Mouse (Mus musculus) embryo, embryonic 9.5 days (tissue): ENCODE measurements around the gene H6pd.

Source experiments
- DNase-seq: peaks from one replicate; pipeline ENCODE4 v3.0.0-alpha.2; 2017; ENCODE audit errors: extremely low spot score

H6pd gene

GRCm38 (mm10) chr4:149975291-149975690 is 33.5 kb downstream of the H6pd start:
- DNase-seq = no peak

- no peak for DNase-seq
These were observed 37.4 kb downstream of the H6pd start for GRCm38 (mm10) chr4:149971393-149971792.

- no peak for DNase-seq
These were observed 40.3 kb downstream of the H6pd start for GRCm38 (mm10) chr4:149968526-149968925.

- DNase-seq = no peak
These were observed 41.9 kb downstream of the H6pd start for GRCm38 (mm10) chr4:149966963-149967362.

GRCm38 (mm10) chr4:149966252-149966651 is 42.6 kb downstream of the H6pd start:
- DNase-seq = no peak

GRCm38 (mm10) chr4:149965672-149966071 is 43.2 kb downstream of the H6pd start:
- no peak for DNase-seq

- DNase-seq = no peak
These were observed 43.6 kb downstream of the H6pd start for GRCm38 (mm10) chr4:149965242-149965641.

GRCm38 (mm10) chr4:149964770-149965169 is 44.1 kb downstream of the H6pd start:
- no peak for DNase-seq

GRCm38 (mm10) chr4:149964285-149964684 is 44.5 kb downstream of the H6pd start:
- DNase-seq = no peak

DNA sequence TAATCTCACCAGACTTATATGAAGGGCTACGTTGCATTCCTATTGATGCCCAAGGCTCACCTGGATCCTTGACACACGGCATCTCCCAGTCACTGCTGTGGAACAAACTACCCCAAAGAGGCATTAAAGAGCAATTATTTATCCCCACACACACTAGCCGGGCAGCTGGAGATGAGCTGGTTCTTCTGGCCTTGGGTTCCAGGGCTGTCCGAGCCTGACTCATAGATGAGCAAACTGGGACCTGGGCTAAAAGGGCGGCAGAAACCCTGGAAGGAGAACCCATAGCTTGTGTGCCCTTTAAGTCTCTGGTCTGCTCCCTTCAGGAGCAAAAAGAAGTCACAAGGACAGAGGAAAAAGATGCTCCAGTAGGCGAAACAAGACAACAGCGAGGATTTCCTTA is 48.4 kb downstream of the H6pd start:
- DNase-seq = no peak

GRCm38 (mm10) chr4:149959816-149960215 is 49.0 kb downstream of the H6pd start:
- DNase-seq = no peak

DNA sequence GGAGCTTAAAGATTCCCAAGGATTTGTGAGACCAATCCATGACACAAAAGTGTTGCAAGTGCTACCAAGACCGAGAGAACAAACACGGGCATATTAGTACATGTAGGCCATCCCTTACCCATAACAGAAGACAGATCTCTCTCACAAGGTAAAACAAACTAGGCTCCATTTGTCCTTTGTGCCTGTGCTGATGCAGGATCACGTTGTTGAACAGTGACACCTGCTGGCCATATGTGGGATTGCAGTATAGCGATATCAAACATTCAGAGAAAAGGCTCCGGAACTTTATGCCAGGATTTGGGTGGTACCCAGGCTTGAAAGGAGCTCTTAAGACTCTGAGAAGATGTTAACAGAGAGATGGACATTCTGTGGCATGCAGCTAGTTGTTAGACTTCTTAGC is 50.3 kb downstream of the H6pd start:
- DNase-seq = peak; percentile 77

- DNase-seq = no peak
These were observed 52.8 kb downstream of the H6pd start for GRCm38 (mm10) chr4:149956048-149956447.

DNA sequence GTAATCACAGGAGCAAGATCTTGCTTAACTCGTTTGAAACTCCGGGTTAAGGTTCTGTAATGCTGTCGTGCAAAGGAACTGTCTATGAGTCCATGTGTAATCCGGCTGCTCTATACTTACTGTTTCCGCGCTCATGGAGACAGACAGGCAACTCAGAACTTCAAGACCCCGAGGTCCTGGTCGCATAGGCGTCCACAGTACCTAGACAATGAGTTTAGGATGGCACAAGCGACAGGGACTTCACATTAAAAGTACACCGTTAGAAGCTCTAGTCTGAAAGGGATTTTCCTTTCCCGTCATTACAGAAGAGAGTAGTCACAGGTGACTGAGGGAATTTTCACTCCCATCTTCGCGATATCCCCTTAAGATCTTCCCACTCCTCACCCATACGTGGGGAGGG is 53.2 kb downstream of the H6pd start:
- DNase-seq = no peak

DNA sequence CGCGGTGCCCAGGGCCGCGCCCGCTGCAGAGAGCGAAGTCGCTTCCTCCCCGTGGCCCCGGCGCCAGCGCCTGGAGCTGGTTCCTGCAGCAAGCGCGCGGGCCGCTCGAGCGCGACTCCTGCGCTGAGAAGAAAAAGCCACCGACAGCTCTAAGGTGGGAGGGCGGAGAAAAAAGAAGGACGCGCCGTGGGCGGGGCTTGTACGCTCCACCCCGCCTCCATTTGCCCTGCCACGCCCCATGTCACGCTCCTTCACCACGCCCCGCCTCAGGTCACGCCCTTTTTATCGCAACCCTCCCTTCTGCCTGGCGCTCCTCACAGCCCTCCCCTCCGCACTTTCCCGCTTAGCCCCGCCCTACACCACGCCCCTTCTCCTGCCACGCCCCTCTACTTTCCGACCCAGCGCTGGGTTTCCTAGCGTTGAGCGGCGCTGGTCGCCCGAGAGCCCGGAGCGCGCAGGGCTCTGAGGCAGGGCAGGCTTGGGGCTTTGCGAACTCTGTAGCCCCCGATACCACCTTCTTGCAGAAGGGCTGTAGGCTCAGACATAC is 53.9 kb downstream of the H6pd start, which contains the start of gene Spsb1:
Spsb1 (minus strand) TSS at position 151 of the 547 bp plus-strand sequence.
- DNase-seq = peak; percentile 100

DNA sequence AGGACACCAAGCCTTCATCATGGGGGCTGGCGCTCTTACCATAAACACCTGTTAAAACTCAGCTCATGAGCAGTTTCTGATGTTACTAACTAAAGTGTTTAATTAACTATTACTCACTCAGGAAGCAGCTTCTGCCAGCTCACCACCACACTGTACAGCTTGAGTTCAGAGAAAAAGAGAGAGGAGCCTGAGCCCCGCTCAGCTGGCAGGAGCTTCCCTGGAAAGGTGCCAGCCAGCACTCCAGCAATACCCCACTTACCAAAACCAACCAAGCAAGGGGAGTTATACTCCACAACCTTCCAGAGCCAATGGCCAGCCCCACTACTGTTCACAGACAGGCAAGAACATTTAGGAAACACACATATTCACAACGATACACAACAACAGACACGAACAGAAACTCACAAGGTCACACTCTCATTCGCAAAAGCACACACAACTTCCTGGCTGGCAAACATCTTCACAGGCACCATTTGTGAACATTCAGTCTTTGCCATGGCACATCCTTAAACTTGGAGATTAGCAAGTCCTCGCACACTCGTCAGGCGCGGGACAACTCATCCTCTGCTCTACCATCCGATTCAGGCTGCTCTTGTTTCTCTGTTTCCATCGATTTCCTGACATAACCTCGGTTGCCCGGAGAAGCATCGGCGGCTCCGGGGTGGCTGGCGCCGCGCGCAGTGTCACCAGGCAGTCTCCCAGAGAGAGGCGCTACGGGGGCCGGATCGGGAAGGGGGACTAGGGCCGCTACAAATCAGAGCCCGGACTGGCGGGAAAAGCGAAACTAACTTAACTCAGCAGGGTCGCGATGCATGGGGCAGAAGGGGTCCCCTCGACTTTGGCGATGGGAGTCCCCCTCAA is 55.0 kb downstream of the H6pd start:
- DNase-seq = peak; percentile 57

DNA sequence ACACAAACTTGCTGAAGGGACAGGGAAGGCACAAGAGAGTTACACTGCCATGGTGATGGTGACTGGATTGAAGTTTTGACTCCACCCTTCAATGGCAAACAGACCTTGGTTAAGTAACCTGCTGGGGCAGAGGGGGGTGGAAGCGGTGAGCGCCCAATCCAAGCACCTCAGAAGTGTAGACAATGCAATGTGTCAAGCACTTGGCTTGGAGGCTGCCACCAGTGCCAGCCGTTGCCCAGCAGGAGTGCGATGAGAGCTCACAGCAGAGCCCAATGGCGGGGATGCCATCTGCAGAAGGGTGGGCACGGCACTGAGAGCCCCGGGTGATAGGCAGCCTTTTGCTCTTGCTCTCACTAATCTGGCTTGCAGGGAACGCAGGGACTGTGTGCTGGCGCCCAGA is 56.6 kb downstream of the H6pd start:
- no peak for DNase-seq

DNA sequence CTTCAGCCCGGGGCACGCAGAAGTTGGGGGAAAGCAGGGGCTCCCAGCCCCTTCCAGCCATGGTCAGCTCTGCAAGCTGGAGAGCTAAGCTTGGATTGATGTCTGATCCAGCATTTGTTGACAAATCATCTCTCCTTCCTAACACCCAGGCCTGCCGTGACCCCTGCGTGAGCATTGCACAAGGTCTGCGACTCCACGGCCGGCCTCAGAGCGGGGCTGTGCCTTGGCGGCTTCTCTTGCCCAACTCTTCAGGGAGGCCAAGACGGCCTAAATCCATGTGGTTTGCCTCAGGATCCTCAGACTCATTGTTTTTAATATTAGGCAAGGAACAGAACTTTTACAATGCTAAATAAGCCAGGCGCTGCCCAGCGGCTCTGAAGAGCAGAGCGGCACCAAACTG is 57.6 kb downstream of the H6pd start:
- no peak for DNase-seq

DNA sequence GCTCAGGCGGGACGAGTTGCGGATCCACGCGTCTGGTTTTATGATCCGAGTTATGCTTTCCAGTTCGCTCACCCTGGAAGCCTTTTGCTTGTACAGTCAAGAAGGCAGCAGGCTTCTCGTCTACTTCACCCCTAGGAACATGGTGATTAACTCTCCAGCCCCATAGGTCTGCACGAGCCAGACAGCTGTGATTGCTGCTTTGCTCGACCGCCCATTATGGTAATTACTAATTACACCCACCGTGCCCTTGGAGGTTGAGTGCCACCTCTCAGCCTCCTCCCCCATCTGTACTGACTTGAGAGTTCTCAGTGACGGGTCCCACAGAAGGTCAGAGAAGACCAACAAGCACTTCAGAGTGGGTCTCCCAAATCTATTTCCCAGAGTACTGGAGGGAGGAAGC is 59.1 kb downstream of the H6pd start:
- no peak for DNase-seq

- no peak for DNase-seq
These were observed 60.7 kb downstream of the H6pd start for GRCm38 (mm10) chr4:149948119-149948518.

GRCm38 (mm10) chr4:149947396-149947795 is 61.4 kb downstream of the H6pd start:
- DNase-seq = no peak

DNA sequence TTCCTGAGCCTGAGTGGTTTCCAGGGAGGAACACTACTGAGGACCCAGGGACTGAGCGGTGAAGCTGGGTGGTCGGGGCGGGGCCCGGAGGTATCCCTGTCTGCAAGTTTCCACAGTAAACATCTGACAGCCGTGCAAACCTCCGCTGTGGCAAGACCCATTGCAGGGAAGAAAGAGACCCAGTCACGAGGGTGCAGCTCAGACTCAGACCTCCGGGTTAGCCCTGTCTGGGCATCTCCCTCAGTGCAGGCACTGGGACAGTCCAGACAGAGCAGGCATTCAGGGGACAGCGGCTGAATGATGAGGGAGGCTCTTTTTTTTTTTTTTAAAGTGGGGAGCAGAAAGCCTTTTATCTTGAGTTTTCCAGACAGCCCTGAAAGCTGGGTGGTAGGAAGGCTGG is 63.6 kb downstream of the H6pd start:
- DNase-seq = peak; percentile 31

- DNase-seq = peak; percentile 30
These were observed 64.6 kb downstream of the H6pd start for GRCm38 (mm10) chr4:149944214-149944613.
